8 mouse cellular contexts compared by ENCODE assay signal in the genomic region with DNA sequence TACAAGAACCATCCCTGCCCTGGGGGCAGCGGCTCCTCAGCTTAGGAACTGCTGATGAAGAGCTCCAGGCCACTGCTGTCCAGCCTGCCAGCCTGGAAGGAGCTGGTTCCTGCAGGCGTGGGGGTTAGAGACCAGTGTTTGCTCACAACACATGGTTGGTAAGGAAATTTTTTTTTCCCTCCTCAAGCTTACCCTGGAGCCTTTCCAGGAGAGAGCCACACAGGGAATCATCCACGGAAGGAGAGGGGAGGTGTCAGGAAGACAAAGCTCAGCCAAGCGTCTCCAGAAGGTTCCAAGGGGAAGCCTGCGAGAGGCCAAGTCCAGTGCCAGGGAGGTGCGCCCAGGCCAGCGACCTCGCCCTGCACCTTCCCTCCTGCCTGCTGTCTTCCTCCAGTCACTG. TPM values are rescaled to one million over a fixed set of nuclear protein-coding genes. Genes with fewer than 3 reads are reported as not detected.
A peak's percentile ranks its signal among the peaks of the same experiment; 100 is the strongest.
DNase-seq lines count a peak whose midpoint lies in the region; ATAC-seq and TF ChIP-seq lines count a peak whose summit lies in the region.

No protein-coding gene starts in this region.

- H3K36me3 ChIP-seq in forebrain, embryonic 16.5 days (ENCODE audit: control insufficient read depth, insufficient read depth): no peaks in the 10 kb centered on the region

- WGBS in forebrain, embryonic 16.5 days: 73% methylated on average over 8 of the region's 8 CpGs

- TF ChIP-seq CTCF in layer of hippocampus, adult 2 months (conservative IDR thresholded peaks at IDR 0.05): no peak

- no peak overlapping the region for H3K4me3 ChIP-seq in layer of hippocampus, adult 2 months
- no peak overlapping the region for H3K4me3 ChIP-seq in forebrain, embryonic 16.5 days (replicated peaks; ENCODE audit: low read length)

- DNase-seq in layer of hippocampus, adult 2 months (ENCODE audit: low spot score in 2 of 2): no peak
- no peak for DNase-seq in layer of hippocampus, postnatal 25 days (ENCODE audit: extremely low spot score in 1 of 2, low spot score in 1 of 2)
- DNase-seq in cerebellum, postnatal 10 days: peak; percentile 68
- peak; percentile 65 for DNase-seq in kidney, adult 18-20 months
- peak; percentile 35 to 64 for DNase-seq in lung, postnatal 4 days
- DNase-seq in thymus, postnatal 4 days: no peak

- H3K9me3 ChIP-seq in forebrain, embryonic 16.5 days (ENCODE audit: control insufficient read depth, low read length): no peaks in the 10 kb centered on the region

- no peak for ATAC-seq in inflammation-experienced regulatory T-cells, adult 6 months
- ATAC-seq in forebrain, embryonic 16.5 days: no peak

- no peak overlapping the region for H3K9ac ChIP-seq in forebrain, embryonic 16.5 days (replicated peaks; ENCODE audit: low read depth, low read length)

- H3K27ac ChIP-seq in layer of hippocampus, adult 2 months: 0 out of 2 replicates have a peak overlapping the region, but pooled peaks have one; percentile 39
- H3K27ac ChIP-seq in forebrain, embryonic 16.5 days (ENCODE audit: low read length): no peak overlapping the region

- H3K4me1 ChIP-seq in forebrain, embryonic 16.5 days (replicated peaks; ENCODE audit: control insufficient read depth, insufficient read depth, low read length): no peaks in the 10 kb centered on the region

- no peaks in the 10 kb centered on the region for H3K27me3 ChIP-seq in forebrain, embryonic 16.5 days (replicated peaks; ENCODE audit: control insufficient read depth, insufficient read depth, low read length)

- no peak overlapping the region for H3K4me2 ChIP-seq in forebrain, embryonic 16.5 days (ENCODE audit: low read length)

RNA-seq across cellular contexts. Expression of a gene that starts 42.2 kb away (rescaled TPM):
- total RNA-seq in layer of hippocampus, adult 2 months (2021): 10 to 100 TPM; 75.9 to 79.1 TPM
- total RNA-seq in layer of hippocampus, postnatal 25 days (2021): 10 to 100 TPM; 77.5 to 83.2 TPM
- polyA plus RNA-seq in inflammation-experienced regulatory T-cells, adult 6 months (2017; shearing (Covaris generic)): 10 to 100 TPM in 2 of 3 experiments, 1 to 10 TPM in 1; 4.9 to 14.0 (median 11.7) TPM
- 76.8 and 80.7 TPM in 2 replicates for polyA plus RNA-seq in forebrain, embryonic 16.5 days (2015; fragmentation: Nextera tagmentation; extraction: Ambion mirVana)

Comparison
In these comparisons a context has a peak if more than half of its experiments do, and no peak if none do; other contexts are left out.
1. DNase-seq: peak in cerebellum, postnatal 10 days (2 of 2), kidney, adult 18-20 months (single experiment) and lung, postnatal 4 days (2 of 2); none in layer of hippocampus, adult 2 months (0 of 2), layer of hippocampus, postnatal 25 days (0 of 2) and thymus, postnatal 4 days (single experiment).